10 mouse cellular contexts compared by ENCODE assay signal in the genomic region with DNA sequence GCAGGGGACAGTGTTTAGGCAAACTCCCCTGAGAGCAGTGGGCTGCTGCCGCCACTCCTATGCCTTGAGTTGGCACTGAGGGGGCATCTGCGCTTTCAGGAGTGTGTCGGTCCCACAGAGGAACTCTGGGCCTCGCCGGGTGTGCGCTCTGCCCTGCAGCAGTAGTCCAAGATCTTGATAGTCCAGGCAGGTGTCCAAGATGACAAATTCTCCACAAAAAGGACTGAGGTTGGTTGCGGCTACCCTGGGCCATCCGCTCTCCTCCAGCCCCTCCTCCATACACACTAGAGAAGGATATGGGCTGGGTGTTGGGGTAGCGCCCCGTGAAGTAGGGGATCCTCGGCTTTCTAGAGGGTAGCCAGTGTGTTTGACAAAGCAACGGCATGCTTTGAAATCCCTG. TPM values are rescaled to one million over a fixed set of nuclear protein-coding genes. Genes with fewer than 3 reads are reported as not detected.
DNase-seq lines count a peak whose midpoint lies in the region; ATAC-seq and TF ChIP-seq lines count a peak whose summit lies in the region.
"Had no signal": no experiment of that assay in that cellular context is flagged by ENCODE, and none has a peak within 500 bp of the region (broad histone marks: within the 10 kb centered on the region; RNA-seq: fewer than 3 reads in every experiment).

No protein-coding gene starts in this region.

- WGBS in heart, embryonic 13.5 days, result 38% methylated on average over 12 of the region's 12 CpGs
- 49% methylated on average over 12 of the region's 12 CpGs for WGBS in embryonic facial prominence, embryonic 13.5 days
- WGBS in hindbrain, postnatal 0 days, result 40% methylated on average over 12 of the region's 12 CpGs
- WGBS in midbrain, embryonic 13.5 days, result 50% methylated on average over 12 of the region's 12 CpGs

- no peaks in the 10 kb centered on the region for H3K9me3 ChIP-seq in heart, embryonic 13.5 days
- no peaks in the 10 kb centered on the region for H3K9me3 ChIP-seq in embryonic facial prominence, embryonic 13.5 days
- H3K9me3 ChIP-seq in hindbrain, postnatal 0 days (ENCODE audit: low read length), result no peaks in the 10 kb centered on the region
- H3K9me3 ChIP-seq in midbrain, embryonic 13.5 days, result no peaks in the 10 kb centered on the region

- no peak for TF ChIP-seq CTCF in hindbrain, postnatal 0 days (IDR thresholded peaks at IDR 0.05; ENCODE audit: low read depth)

- peak overlapping the region; percentile 34 for H3K4me3 ChIP-seq in heart, embryonic 13.5 days
- no peak overlapping the region for H3K4me3 ChIP-seq in embryonic facial prominence, embryonic 13.5 days
- no peak overlapping the region for H3K4me3 ChIP-seq in hindbrain, postnatal 0 days (ENCODE audit: low read length)
- H3K4me3 ChIP-seq in midbrain, embryonic 13.5 days (replicated peaks), result no peak overlapping the region

- H3K4me2 ChIP-seq in heart, embryonic 13.5 days, result peak overlapping the region; percentile 66
- peak overlapping the region; percentile 16; the same call in 1 of the 2 replicates for H3K4me2 ChIP-seq in embryonic facial prominence, embryonic 13.5 days
- H3K4me2 ChIP-seq in hindbrain, postnatal 0 days (ENCODE audit: low read depth, low read length), result peak overlapping the region; percentile 35
- H3K4me2 ChIP-seq in midbrain, embryonic 13.5 days (replicated peaks), result peak overlapping the region; percentile 30; the same call in 1 of the 2 replicates

- ATAC-seq in heart, embryonic 13.5 days (ENCODE audit: extremely low read depth, insufficient number of reproducible peaks, low FRiP score, low TSS enrichment), result no peak; the same call in 1 of the 2 replicates
- ATAC-seq in embryonic facial prominence, embryonic 13.5 days (ENCODE audit: insufficient number of reproducible peaks, insufficient read depth, low FRiP score, low TSS enrichment, low read depth), result no peak; the same call in 1 of the 2 replicates
- ATAC-seq in hindbrain, postnatal 0 days, result peak; percentile 53
- ATAC-seq in midbrain, embryonic 13.5 days, result peak; percentile 5; the same call in 1 of the 2 replicates

- no peaks in the 10 kb centered on the region for H3K36me3 ChIP-seq in heart, embryonic 13.5 days
- H3K36me3 ChIP-seq in embryonic facial prominence, embryonic 13.5 days, result no peaks in the 10 kb centered on the region
- H3K36me3 ChIP-seq in hindbrain, postnatal 0 days (ENCODE audit: insufficient read depth, low read length), result no peaks in the 10 kb centered on the region
- no peaks in the 10 kb centered on the region for H3K36me3 ChIP-seq in midbrain, embryonic 13.5 days

- peak overlapping the region; percentile 92 for H3K27ac ChIP-seq in heart, embryonic 13.5 days (replicated peaks)
- no peak overlapping the region for H3K27ac ChIP-seq in embryonic facial prominence, embryonic 13.5 days
- H3K27ac ChIP-seq in hindbrain, postnatal 0 days, result no peak overlapping the region
- no peak overlapping the region for H3K27ac ChIP-seq in midbrain, embryonic 13.5 days

- H3K4me1 ChIP-seq in heart, embryonic 13.5 days, result peaks cover 64% of the 10 kb centered on the region
- peaks cover 19% of the 10 kb centered on the region for H3K4me1 ChIP-seq in embryonic facial prominence, embryonic 13.5 days
- peaks cover 2% of the 10 kb centered on the region; the same call in 1 of the 2 replicates for H3K4me1 ChIP-seq in hindbrain, postnatal 0 days (ENCODE audit: insufficient read depth, low read length)
- H3K4me1 ChIP-seq in midbrain, embryonic 13.5 days (replicated peaks), result peaks cover 42% of the 10 kb centered on the region

- H3K9ac ChIP-seq in heart, embryonic 13.5 days, result peak overlapping the region; percentile 73
- 0 out of 2 replicates have a peak overlapping the region, but pooled peaks have one; percentile 2 for H3K9ac ChIP-seq in embryonic facial prominence, embryonic 13.5 days
- H3K9ac ChIP-seq in hindbrain, postnatal 0 days (replicated peaks; ENCODE audit: low read length), result no peak overlapping the region; the same call in 1 of the 2 replicates
- H3K9ac ChIP-seq in midbrain, embryonic 13.5 days (replicated peaks), result no peak overlapping the region

- intact Hi-C loops in heart, postnatal 14 days (cut with DNase I), result no loop called here
- intact Hi-C loops in gastrocnemius, postnatal 14 days (cut with DNase I; ENCODE audit: low total_unique reads), result no loop called here

- 0 out of 2 replicates have a peak, but pooled peaks cover 4% of the 10 kb centered on the region for H3K27me3 ChIP-seq in heart, embryonic 13.5 days (replicated peaks)
- H3K27me3 ChIP-seq in embryonic facial prominence, embryonic 13.5 days, result peaks cover 10% of the 10 kb centered on the region; the same call in 1 of the 2 replicates
- no peaks in the 10 kb centered on the region for H3K27me3 ChIP-seq in hindbrain, postnatal 0 days (ENCODE audit: insufficient read depth, low read length)
- H3K27me3 ChIP-seq in midbrain, embryonic 13.5 days, result 0 out of 2 replicates have a peak, but pooled peaks cover 8% of the 10 kb centered on the region

- DNase-seq in heart, postnatal 14 days, result no peak
- no peak for DNase-seq in hindbrain, postnatal 0 days (ENCODE audit: low spot score)
- no peak for DNase-seq in gastrocnemius, postnatal 14 days
- DNase-seq in ovary, postnatal 36 days (ENCODE audit: low spot score), result no peak
- DNase-seq in layer of hippocampus, adult 8-10 months (ENCODE audit: low spot score in 2 of 2), result no peak
- DNase-seq: adrenal gland, postnatal 25 days; kidney, adult 11 months had no signal

RNA-seq across cellular contexts. Expression of a gene that starts 9.2 kb away (rescaled TPM):
- 2.7 and 3.2 TPM in 2 replicates for polyA plus RNA-seq in heart, embryonic 13.5 days (2015; fragmentation: Nextera tagmentation; extraction: Ambion mirVana)
- total RNA-seq in heart, postnatal 14 days (2021), result 10 to 100 TPM; 12.2 to 13.5 TPM
- polyA plus RNA-seq in embryonic facial prominence, embryonic 13.5 days (2015; fragmentation: Nextera tagmentation; extraction: Ambion mirVana), result 6.4 and 7.2 TPM in 2 replicates
- total RNA-seq in hindbrain, postnatal 0 days (2014; rRNA removed), result 22.3 and 22.6 TPM in 2 replicates
- 4.8 and 5.1 TPM in 2 replicates for polyA plus RNA-seq in hindbrain, postnatal 0 days (2015; fragmentation: Nextera tagmentation; extraction: Ambion mirVana)
- 5.8 and 7.1 TPM in 2 replicates for polyA plus RNA-seq in midbrain, embryonic 13.5 days (2015; fragmentation: Nextera tagmentation; extraction: Ambion mirVana)
- total RNA-seq in gastrocnemius, postnatal 14 days (2021), result 1 to 10 TPM; 6.8 to 9.4 TPM
- total RNA-seq in layer of hippocampus, adult 8-10 months (2022), result 10 to 100 TPM; 43.8 to 51.2 (median 47.3) TPM

RNA-seq across cellular contexts. Expression of a gene that starts 10.0 kb away (rescaled TPM):
- 65.9 and 69.9 TPM in 2 replicates for polyA plus RNA-seq in heart, embryonic 13.5 days (2015; fragmentation: Nextera tagmentation; extraction: Ambion mirVana)
- total RNA-seq in heart, postnatal 14 days (2021), result 10 to 100 TPM; 35.8 to 42.0 TPM
- 119 and 121 TPM in 2 replicates for polyA plus RNA-seq in embryonic facial prominence, embryonic 13.5 days (2015; fragmentation: Nextera tagmentation; extraction: Ambion mirVana)
- 34.9 and 37.6 TPM in 2 replicates for total RNA-seq in hindbrain, postnatal 0 days (2014; rRNA removed)
- 61.5 and 62.1 TPM in 2 replicates for polyA plus RNA-seq in hindbrain, postnatal 0 days (2015; fragmentation: Nextera tagmentation; extraction: Ambion mirVana)
- 74.1 and 76.7 TPM in 2 replicates for polyA plus RNA-seq in midbrain, embryonic 13.5 days (2015; fragmentation: Nextera tagmentation; extraction: Ambion mirVana)
- total RNA-seq in gastrocnemius, postnatal 14 days (2021), result 10 to 100 TPM; 39.5 to 44.5 TPM
- 100 to 1,000 TPM in 2 of 4 experiments, 10 to 100 TPM in 2; 86.2 to 110 (median 100) TPM for total RNA-seq in layer of hippocampus, adult 8-10 months (2022)

Comparison
In these comparisons a context has a peak if more than half of its experiments do, and no peak if none do; other contexts are left out.
1. ATAC-seq: peak in hindbrain, postnatal 0 days (single experiment) and midbrain, embryonic 13.5 days (single experiment); none in heart, embryonic 13.5 days (single experiment) and embryonic facial prominence, embryonic 13.5 days (single experiment).
2. H3K4me2 ChIP-seq: peak in every context shown above with its lines; median percentile 66 in heart, embryonic 13.5 days; 35 in hindbrain, postnatal 0 days; 30 in midbrain, embryonic 13.5 days; 16 in embryonic facial prominence, embryonic 13.5 days.
3. H3K9ac ChIP-seq: peak in heart, embryonic 13.5 days (single experiment) and embryonic facial prominence, embryonic 13.5 days (single experiment); none in hindbrain, postnatal 0 days (single experiment) and midbrain, embryonic 13.5 days (single experiment).